Mouse (Mus musculus) C2C12 (cell line): ENCODE results near the gene Rras2. TPM values are rescaled to one million over a fixed set of nuclear protein-coding genes. Genes with fewer than 3 reads are reported as not detected.

ENCODE experiments used
- H3K27me3 ChIP-seq: one replicate; pipeline ENCODE4 v1.6.1; 2011; ENCODE audit not compliant: control insufficient read depth, insufficient read depth, insufficient read length
- H3K36me3 ChIP-seq: one replicate; pipeline ENCODE4 v1.6.1; 2011; ENCODE audit not compliant: control insufficient read depth, insufficient read depth
- H3K4me3 ChIP-seq: one replicate; pipeline ENCODE4 v1.5.1; 2011; ENCODE audit warnings: mild to moderate bottlenecking, control low read depth; ENCODE audit not compliant: poor library complexity, insufficient read depth, severe bottlenecking
- H3K79me2 ChIP-seq: one replicate; pipeline ENCODE4 v1.6.1; 2011; ENCODE audit not compliant: control insufficient read depth, insufficient read depth
- H3K79me3 ChIP-seq: one replicate; pipeline ENCODE4 v1.6.1; 2011; ENCODE audit warnings: low read depth, control low read depth
- H3ac ChIP-seq: one replicate; pipeline ENCODE3; 2011; ENCODE audit warnings: low read depth; ENCODE audit not compliant: control insufficient read depth, insufficient read length
- CEBPB ChIP-seq: IDR thresholded peaks from one replicate; pipeline ENCODE4 v1.6.1; 2011; ENCODE audit warnings: low read depth, mild to moderate bottlenecking, control low read depth, moderate library complexity
- CTCF ChIP-seq: IDR thresholded peaks from one replicate; pipeline ENCODE4 v1.5.1; 2011; ENCODE audit not compliant: control insufficient read depth, insufficient read depth, insufficient read length
- FOSL1 ChIP-seq: IDR thresholded peaks from one replicate; pipeline ENCODE4 v1.8.0; 2011; ENCODE audit warnings: mild to moderate bottlenecking, low read length; ENCODE audit not compliant: poor library complexity, insufficient read depth, severe bottlenecking
- MAX ChIP-seq: IDR thresholded peaks from one replicate; pipeline ENCODE4 v1.6.1; 2011; ENCODE audit warnings: mild to moderate bottlenecking, control low read depth
- MYOD1 ChIP-seq: IDR thresholded peaks from one replicate; pipeline ENCODE4 v1.6.1; 2011; ENCODE audit warnings: low read depth; ENCODE audit not compliant: control insufficient read depth, insufficient read length
- MYOG ChIP-seq: IDR thresholded peaks from one replicate; pipeline ENCODE4 v1.6.1; 2011; ENCODE audit not compliant: control insufficient read depth, insufficient read length; ENCODE audit errors: extremely low read depth
- USF1 ChIP-seq: IDR thresholded peaks from one replicate; pipeline ENCODE4 v1.6.1; 2011; ENCODE audit warnings: low read depth, mild to moderate bottlenecking, control low read depth, moderate library complexity
- polyA plus RNA-seq: library from polyadenylated mRNA; unstranded; fragments of >200 nt; fragmentation: generic; extraction: Trizol; gene quantifications from one replicate; pipeline ENCODE4 v1.2.1, GENCODE M21; 2012; ENCODE audit warnings: missing spikeins

The Rras2 gene
- polyA plus RNA-seq, 1 experiment = 55.3 TPM

GRCm38 (mm10) chr7:114140026-114140425 lies 22.4 kb upstream of the Rras2 start:
- Histone ChIP-seq H3ac (no peak overlapping the region), H3K4me3 (no peak overlapping the region), H3K36me3 (no peaks in the 10 kb centered on the region), H3K79me3 (no peaks in the 10 kb centered on the region), H3K27me3 (no peaks in the 10 kb centered on the region), H3K79me2 (no peaks in the 10 kb centered on the region)
- no peak for TF ChIP-seq FOSL1
- no peak for TF ChIP-seq MYOG
- no peak for TF ChIP-seq CEBPB
- no peak for TF ChIP-seq MYOD1
- no peak for TF ChIP-seq USF1
- TF ChIP-seq MAX = no peak
- TF ChIP-seq CTCF = no peak

DNA sequence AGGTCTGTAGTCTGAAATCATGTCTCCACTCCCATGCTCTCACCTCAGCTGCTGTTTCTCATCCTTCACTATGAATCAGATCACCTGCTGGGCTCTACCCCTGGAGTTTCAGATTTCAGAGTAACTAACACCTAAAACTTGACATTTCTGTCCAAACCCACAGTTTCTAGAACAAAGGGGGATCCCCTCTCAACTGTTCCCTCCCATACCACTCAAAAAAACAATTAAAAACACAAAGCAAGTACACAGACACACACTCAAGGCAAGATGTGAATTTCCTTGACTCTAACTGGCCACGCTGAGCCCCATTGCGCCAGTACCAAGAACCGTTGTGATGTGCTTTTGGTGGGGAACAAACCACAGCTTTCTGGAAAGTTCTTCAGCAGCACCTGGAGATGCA lies 21.8 kb upstream of the Rras2 start:
- Histone ChIP-seq H3K4me3 (no peak overlapping the region), H3K79me3 (no peaks in the 10 kb centered on the region), H3ac (no peak overlapping the region), H3K79me2 (no peaks in the 10 kb centered on the region), H3K27me3 (no peaks in the 10 kb centered on the region), H3K36me3 (no peaks in the 10 kb centered on the region)
- TF ChIP-seq USF1 (no peak), MAX (no peak), FOSL1 (no peak), CEBPB (no peak), MYOG (no peak), CTCF (no peak), MYOD1 (no peak)

- H3K27me3 ChIP-seq = no peaks in the 10 kb centered on the region
- TF ChIP-seq MYOD1 = no peak
- no peak for TF ChIP-seq CEBPB
- no peak for TF ChIP-seq MAX
- TF ChIP-seq CTCF = no peak
- no peak for TF ChIP-seq USF1
- TF ChIP-seq FOSL1 = no peak
- H3K36me3 ChIP-seq = no peaks in the 10 kb centered on the region
- no peak overlapping the region for H3K4me3 ChIP-seq
- H3ac ChIP-seq = no peak overlapping the region
- no peaks in the 10 kb centered on the region for H3K79me3 ChIP-seq
- no peaks in the 10 kb centered on the region for H3K79me2 ChIP-seq
Measured at GRCm38 (mm10) chr7:114138261-114138660, 20.7 kb upstream of the Rras2 start.

GRCm38 (mm10) chr7:114135166-114135565 lies 17.6 kb upstream of the Rras2 start:
- H3K79me2 ChIP-seq = no peaks in the 10 kb centered on the region
- no peak overlapping the region for H3ac ChIP-seq
- TF ChIP-seq USF1 = no peak
- no peak for TF ChIP-seq MAX
- TF ChIP-seq MYOD1 = no peak
- TF ChIP-seq CEBPB = no peak
- TF ChIP-seq MYOG = no peak
- TF ChIP-seq CTCF = no peak
- no peak for TF ChIP-seq FOSL1
- no peaks in the 10 kb centered on the region for H3K79me3 ChIP-seq
- no peak overlapping the region for H3K4me3 ChIP-seq
- H3K27me3 ChIP-seq = no peaks in the 10 kb centered on the region
- no peaks in the 10 kb centered on the region for H3K36me3 ChIP-seq

DNA sequence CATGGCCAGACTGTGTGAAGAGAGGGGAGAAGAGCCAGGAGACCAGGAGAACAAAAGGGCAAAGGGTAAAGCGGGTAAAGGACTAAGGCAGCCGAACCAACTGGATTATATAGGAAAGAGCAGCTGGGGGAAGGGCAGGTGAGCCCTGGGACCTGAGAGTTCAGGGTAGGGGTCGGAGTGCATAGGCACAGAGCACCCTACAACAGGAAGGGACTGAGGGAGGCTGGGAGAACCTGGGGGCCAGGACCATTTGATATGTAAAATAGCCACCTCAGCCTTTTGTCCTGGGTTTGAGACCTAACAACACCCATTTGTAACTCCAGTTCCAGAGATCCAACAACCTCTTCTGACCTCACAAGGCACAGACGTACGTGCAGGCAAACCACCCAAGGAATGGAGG lies 16.4 kb upstream of the Rras2 start:
- Histone ChIP-seq H3K36me3 (no peaks in the 10 kb centered on the region), H3K4me3 (no peak overlapping the region)
- TF ChIP-seq FOSL1 = no peak
- no peak for TF ChIP-seq MYOD1
- TF ChIP-seq CEBPB = no peak
- no peak for TF ChIP-seq USF1
- TF ChIP-seq CTCF = no peak
- TF ChIP-seq MAX = no peak
- TF ChIP-seq MYOG = no peak

DNA sequence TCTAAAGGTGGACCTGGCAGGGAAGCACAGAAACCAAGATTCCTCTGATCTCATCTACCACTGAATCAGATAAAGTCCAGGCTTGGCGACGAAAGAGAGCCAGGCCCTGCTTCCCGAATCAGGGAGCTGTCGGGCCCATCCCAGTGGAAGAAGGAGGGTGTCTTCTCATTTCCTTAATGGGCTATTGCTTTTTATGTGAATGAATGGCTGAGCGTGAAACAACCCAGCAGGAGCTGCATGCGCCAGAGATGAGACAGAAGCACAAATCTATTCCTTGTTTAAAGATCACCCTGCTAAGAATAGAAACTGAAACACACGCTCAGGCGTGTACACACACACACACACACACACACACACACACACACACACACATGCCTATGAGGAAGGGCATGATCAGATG lies 14.7 kb upstream of the Rras2 start:
- no peaks in the 10 kb centered on the region for H3K79me3 ChIP-seq
- TF ChIP-seq USF1 (no peak), MYOD1 (no peak), CEBPB (no peak)
- no peaks in the 10 kb centered on the region for H3K79me2 ChIP-seq
- H3K27me3 ChIP-seq = no peaks in the 10 kb centered on the region
- no peaks in the 10 kb centered on the region for H3K36me3 ChIP-seq
- H3K4me3 ChIP-seq = no peak overlapping the region
- no peak overlapping the region for H3ac ChIP-seq

More for the DNA sequence above, 16.4 kb upstream of the Rras2 start:
- H3K27me3 ChIP-seq = no peaks in the 10 kb centered on the region
- H3K79me2 ChIP-seq = no peaks in the 10 kb centered on the region
- H3K79me3 ChIP-seq = no peaks in the 10 kb centered on the region
- H3ac ChIP-seq = no peak overlapping the region
